ENCODE assay signal across 7 mouse cellular contexts in genomic region chr6:135369551-135369968, GRCm38 (mm10). TPM values are rescaled to one million over a fixed set of nuclear protein-coding genes. Genes with fewer than 3 reads are reported as not detected.
A peak's percentile ranks its signal among the peaks of the same experiment; 100 is the strongest.
DNase-seq lines count a peak whose midpoint lies in the region; ATAC-seq and TF ChIP-seq lines count a peak whose summit lies in the region.

No protein-coding gene starts in this region.

- H3K4me3 ChIP-seq in C2C12 (ENCODE audit: insufficient read depth, poor library complexity, severe bottlenecking) (no peak overlapping the region), myocyte (no peak overlapping the region)
- no peak overlapping the region for H3K4me3 ChIP-seq in hindbrain, embryonic 13.5 days

- H3K27ac ChIP-seq in hindbrain, embryonic 13.5 days, result 0 out of 2 replicates have a peak overlapping the region, but pooled peaks have one; percentile 44

- peak; percentile 27 for TF ChIP-seq CTCF in C2C12 (IDR thresholded peaks at IDR 0.05; ENCODE audit: control insufficient read depth, insufficient read depth, insufficient read length)

- H3K4me2 ChIP-seq in hindbrain, embryonic 13.5 days, result no peak overlapping the region
- peak overlapping the region; percentile 55 for H3K4me2 ChIP-seq in myocyte (ENCODE audit: low read depth)

- H3K9me3 ChIP-seq in hindbrain, embryonic 13.5 days, result no peaks in the 10 kb centered on the region

- no peak overlapping the region for H3ac ChIP-seq in C2C12 (ENCODE audit: control insufficient read depth, insufficient read length, low read depth)
- no peak overlapping the region for H3ac ChIP-seq in myocyte (ENCODE audit: control insufficient read depth, insufficient read length)

- H3K27me3 ChIP-seq in C2C12 (ENCODE audit: control insufficient read depth, insufficient read depth, insufficient read length) (no peaks in the 10 kb centered on the region), myocyte (ENCODE audit: control insufficient read depth, insufficient read depth, insufficient read length) (no peaks in the 10 kb centered on the region)
- H3K27me3 ChIP-seq in hindbrain, embryonic 13.5 days, result no peaks in the 10 kb centered on the region

- DNase-seq in NIH3T3 (ENCODE audit: low read depth), result peak; percentile 72
- DNase-seq in gastrocnemius, adult 8-10 months (ENCODE audit: low spot score in 2 of 2), result peak; percentile 55 to 69
- peak; percentile 13 to 15 for DNase-seq in left cerebral cortex, adult 8-10 months (ENCODE audit: low spot score in 2 of 2)
- DNase-seq in thymus, postnatal 36 days, result peak; percentile 47 to 59

- H3K36me3 ChIP-seq in C2C12 (ENCODE audit: control insufficient read depth, insufficient read depth) (peaks cover 95% of the 10 kb centered on the region), myocyte (ENCODE audit: control insufficient read depth, insufficient read depth) (peaks cover 7% of the 10 kb centered on the region)
- no peaks in the 10 kb centered on the region for H3K36me3 ChIP-seq in hindbrain, embryonic 13.5 days

- H3K4me1 ChIP-seq in hindbrain, embryonic 13.5 days (replicated peaks), result peaks cover 22% of the 10 kb centered on the region

- H3K79me2 ChIP-seq in C2C12 (ENCODE audit: control insufficient read depth, insufficient read depth), result peaks cover 100% of the 10 kb centered on the region
- H3K79me2 ChIP-seq in myocyte (ENCODE audit: control insufficient read depth, insufficient read depth), result peaks cover 100% of the 10 kb centered on the region

- TF ChIP-seq POLR2A in myocyte (IDR thresholded peaks at IDR 0.05; ENCODE audit: insufficient read length, low read depth), result peak; percentile 20

- ATAC-seq in hindbrain, embryonic 13.5 days (ENCODE audit: low FRiP score), result peak; percentile 63; the same call in 1 of the 2 replicates

- H3K9ac ChIP-seq in hindbrain, embryonic 13.5 days, result no peak overlapping the region

- peaks cover 99% of the 10 kb centered on the region for H3K79me3 ChIP-seq in C2C12 (ENCODE audit: low read depth)

- WGBS in hindbrain, embryonic 13.5 days, result 50% methylated on average over 5 of the region's 5 CpGs

TF ChIP-seq in C2C12, 6 proteins besides CTCF, POLR2A, EP300 and RAD21:
- TF ChIP-seq MYOD1 (IDR thresholded peaks at IDR 0.05; ENCODE audit: control insufficient read depth, insufficient read length, low read depth), result no peak
- no peak for TF ChIP-seq USF1 (IDR thresholded peaks at IDR 0.05; ENCODE audit: low read depth)
- TF ChIP-seq MYOG (IDR thresholded peaks at IDR 0.05; ENCODE audit: control insufficient read depth, extremely low read depth, insufficient read length), result no peak
- no peak for TF ChIP-seq MAX (IDR thresholded peaks at IDR 0.05)

TF ChIP-seq in myocyte, 11 proteins besides CTCF, POLR2A, EP300 and RAD21:
- TF ChIP-seq MAX (IDR thresholded peaks at IDR 0.05; ENCODE audit: low read depth), result no peak
- TF ChIP-seq MYOD1 (IDR thresholded peaks at IDR 0.05; ENCODE audit: control insufficient read depth in 1 of 3, insufficient read length in 2 of 3, low read depth in 2 of 3), result peak in 2 of 3 experiments; percentile 12 to 27

RNA-seq across cellular contexts. Expression of gene Emp1, which starts 7.2 kb away (rescaled TPM):
- 222 TPM for polyA plus RNA-seq in C2C12 (2012; fragmentation: generic; extraction: Trizol)
- total RNA-seq in gastrocnemius, adult 8-10 months (2022), result 10 to 100 TPM; 12.3 to 26.2 (median 18.0) TPM
- polyA plus RNA-seq in hindbrain, embryonic 13.5 days (2015; fragmentation: Nextera tagmentation; extraction: Ambion mirVana), result 11.1 and 12.2 TPM in 2 replicates
- 1 to 10 TPM; 1.6 to 1.9 (median 1.7) TPM for total RNA-seq in left cerebral cortex, adult 8-10 months (2022)
- polyA plus RNA-seq in myocyte (2012; fragmentation: generic; extraction: Trizol), result 112 TPM

RNA-seq across cellular contexts. Expression of gene Pbp2, which starts 59.4 kb away (rescaled TPM):
- polyA plus RNA-seq in C2C12 (2012; fragmentation: generic; extraction: Trizol) (0.41 TPM), myocyte (2012; fragmentation: generic; extraction: Trizol) (0.16 TPM)
- total RNA-seq in gastrocnemius, adult 8-10 months (2022), result not detected
- 0.16 and 0.26 TPM in 2 replicates for polyA plus RNA-seq in hindbrain, embryonic 13.5 days (2015; fragmentation: Nextera tagmentation; extraction: Ambion mirVana)
- total RNA-seq in left cerebral cortex, adult 8-10 months (2022), result under 1 TPM in 1 of 4 experiments, not detected in 3; 0.48 TPM

Comparison
In these comparisons a context has a peak if more than half of its experiments do, and no peak if none do; other contexts are left out.
1. DNase-seq: peak in every context shown above with its lines; median percentile 72 in NIH3T3; 62 in gastrocnemius, adult 8-10 months; 53 in thymus, postnatal 36 days; 14 in left cerebral cortex, adult 8-10 months.